Mouse (Mus musculus): ENCODE data around the gene Psmb2. TPM values are rescaled to one million over a fixed set of nuclear protein-coding genes. Genes with fewer than 3 reads are reported as not detected.

Gene Psmb2
- total RNA-seq, 1 experiment from 2014 or later: 106 TPM

DNA sequence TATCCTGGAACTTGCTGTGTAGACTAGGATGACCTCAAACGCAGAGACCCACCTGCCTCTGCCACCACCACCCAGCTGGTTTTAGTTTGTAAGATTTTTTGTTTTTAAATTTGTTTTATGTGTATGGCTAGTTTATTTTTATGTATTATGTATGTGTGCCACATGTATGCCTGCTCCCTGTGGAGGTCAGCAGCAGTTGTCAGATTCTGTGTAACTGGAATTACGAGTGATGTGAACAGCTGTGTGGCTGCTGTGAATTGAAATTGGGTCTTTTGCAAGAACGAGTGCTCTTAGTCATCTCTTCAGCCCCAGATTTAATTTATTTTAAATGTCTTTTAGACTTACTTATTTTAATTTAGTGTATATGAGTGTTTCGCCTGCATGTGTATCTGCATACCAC lies 19.5 kb downstream of the Psmb2 start:
- ATAC-seq (replicated peaks in 1 of 2; ENCODE audit: insufficient read depth in 1 of 2, low FRiP score in 2 of 2, low TSS enrichment in 1 of 2, low read depth in 1 of 2, poor library complexity in 2 of 2, severe bottlenecking in 2 of 2): no peak

- ATAC-seq (replicated peaks in 1 of 2; ENCODE audit: insufficient read depth in 1 of 2, low FRiP score in 2 of 2, low TSS enrichment in 1 of 2, low read depth in 1 of 2, poor library complexity in 2 of 2, severe bottlenecking in 2 of 2): 0 out of 4 replicates have a peak, but pooled peaks of 1 of the 2 experiments have one; percentile 5
Observed at GRCm38 (mm10) chr4:126706630-126707438, 29.4 kb downstream of the Psmb2 start.

GRCm38 (mm10) chr4:126707439-126707826 lies 30.0 kb downstream of the Psmb2 start:
- ATAC-seq (replicated peaks in 1 of 2; ENCODE audit: insufficient read depth in 1 of 2, low FRiP score in 2 of 2, low TSS enrichment in 1 of 2, low read depth in 1 of 2, poor library complexity in 2 of 2, severe bottlenecking in 2 of 2): no peak

- ATAC-seq (replicated peaks in 1 of 2; ENCODE audit: insufficient read depth in 1 of 2, low FRiP score in 2 of 2, low TSS enrichment in 1 of 2, low read depth in 1 of 2, poor library complexity in 2 of 2, severe bottlenecking in 2 of 2): no peak
Observed at GRCm38 (mm10) chr4:126732111-126732510, 54.7 kb downstream of the Psmb2 start.

DNA sequence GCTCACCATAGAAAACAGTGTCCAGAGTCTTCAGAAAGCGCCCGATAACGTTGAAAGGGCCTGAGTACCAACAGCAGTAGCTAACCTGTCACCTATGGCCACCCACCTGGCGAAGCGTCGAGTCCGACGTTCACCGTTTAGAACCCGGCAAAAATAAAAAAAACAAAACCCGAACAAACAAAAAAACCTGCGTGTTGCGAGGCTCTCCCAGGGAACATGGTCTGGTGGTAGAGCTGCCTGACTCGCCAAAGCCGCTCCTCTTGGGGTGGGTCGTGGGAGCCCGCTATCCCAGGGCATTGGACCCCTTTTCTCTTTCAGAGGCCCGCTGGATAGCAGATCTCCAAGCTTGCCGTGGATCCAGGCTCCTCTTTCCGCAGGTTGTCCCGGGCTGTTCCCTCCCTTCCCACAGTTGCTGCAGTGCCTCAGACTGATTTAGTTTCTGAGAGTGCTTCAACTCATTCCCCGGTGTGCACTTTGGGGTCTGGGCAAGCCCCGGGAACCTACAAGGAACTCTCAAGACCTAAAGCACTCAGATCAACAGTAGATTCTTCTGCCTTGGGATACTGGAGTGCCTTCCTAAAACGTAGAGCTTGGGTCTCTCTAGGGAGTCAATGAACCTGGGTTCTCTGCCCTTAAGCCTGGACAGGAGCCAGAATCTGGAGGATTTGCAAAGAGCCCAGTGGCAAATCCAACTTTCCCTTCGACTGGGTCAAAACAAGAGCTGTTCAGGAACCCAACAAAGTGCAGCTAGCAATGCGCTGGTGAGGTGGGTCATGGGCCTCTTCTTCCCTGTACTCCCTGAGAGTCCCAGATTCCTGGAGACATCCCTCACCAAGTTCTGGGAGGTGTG lies 55.3 kb downstream of the Psmb2 start:
- ATAC-seq (replicated peaks in 1 of 2; ENCODE audit: insufficient read depth in 1 of 2, low FRiP score in 2 of 2, low TSS enrichment in 1 of 2, low read depth in 1 of 2, poor library complexity in 2 of 2, severe bottlenecking in 2 of 2): no peak

- ATAC-seq (replicated peaks in 1 of 2; ENCODE audit: insufficient read depth in 1 of 2, low FRiP score in 2 of 2, low TSS enrichment in 1 of 2, low read depth in 1 of 2, poor library complexity in 2 of 2, severe bottlenecking in 2 of 2): no peak
Observed at GRCm38 (mm10) chr4:126734001-126734603, 56.7 kb downstream of the Psmb2 start.

- ATAC-seq (replicated peaks in 1 of 2; ENCODE audit: insufficient read depth in 1 of 2, low FRiP score in 2 of 2, low TSS enrichment in 1 of 2, low read depth in 1 of 2, poor library complexity in 2 of 2, severe bottlenecking in 2 of 2): peak in 1 of 2 experiments; percentile 19; a peak in 1 of 4 replicates
Observed at GRCm38 (mm10) chr4:126734700-126735381, 57.4 kb downstream of the Psmb2 start.

- ATAC-seq (replicated peaks in 1 of 2; ENCODE audit: insufficient read depth in 1 of 2, low FRiP score in 2 of 2, low TSS enrichment in 1 of 2, low read depth in 1 of 2, poor library complexity in 2 of 2, severe bottlenecking in 2 of 2): 0 out of 4 replicates have a peak, but pooled peaks of 1 of the 2 experiments have one; percentile 40
Observed at GRCm38 (mm10) chr4:126735382-126736000, 58.1 kb downstream of the Psmb2 start.

DNA sequence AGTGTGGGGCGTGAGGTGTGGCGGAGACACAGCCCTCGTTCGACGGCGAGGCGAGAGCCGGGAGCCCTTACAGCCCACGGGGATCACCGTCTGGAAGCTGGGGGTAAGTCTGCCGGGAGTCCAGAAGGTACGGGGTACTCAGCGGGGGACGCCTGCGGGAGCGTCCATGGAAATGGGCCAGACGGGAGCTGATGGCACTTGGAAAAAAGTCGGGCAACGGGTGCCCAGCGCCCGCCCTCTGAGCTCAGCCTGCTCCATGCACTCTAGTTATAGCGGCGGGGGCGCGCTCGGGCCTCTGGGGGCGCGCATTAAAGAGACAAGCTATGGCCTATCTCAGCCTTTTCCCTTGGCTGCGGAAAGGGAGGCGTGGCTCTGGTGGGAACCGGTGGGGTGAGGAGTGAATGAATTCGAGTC lies 58.6 kb downstream of the Psmb2 start, which contains the start of gene Tfap2e:
TSS of gene Tfap2e (minus strand) at position 240 of the 414 bp plus-strand sequence.
- ATAC-seq (replicated peaks in 1 of 2; ENCODE audit: insufficient read depth in 1 of 2, low FRiP score in 2 of 2, low TSS enrichment in 1 of 2, low read depth in 1 of 2, poor library complexity in 2 of 2, severe bottlenecking in 2 of 2): peak in 1 of 2 experiments; percentile 18; a peak in 1 of 4 replicates

GRCm38 (mm10) chr4:126739966-126740676 lies 62.7 kb downstream of the Psmb2 start:
- ATAC-seq (replicated peaks in 1 of 2; ENCODE audit: insufficient read depth in 1 of 2, low FRiP score in 2 of 2, low TSS enrichment in 1 of 2, low read depth in 1 of 2, poor library complexity in 2 of 2, severe bottlenecking in 2 of 2): no peak

GRCm38 (mm10) chr4:126741448-126741847 lies 64.0 kb downstream of the Psmb2 start:
- ATAC-seq (replicated peaks in 1 of 2; ENCODE audit: insufficient read depth in 1 of 2, low FRiP score in 2 of 2, low TSS enrichment in 1 of 2, low read depth in 1 of 2, poor library complexity in 2 of 2, severe bottlenecking in 2 of 2): peak; percentile 85 to 87

- ATAC-seq (replicated peaks in 1 of 2; ENCODE audit: insufficient read depth in 1 of 2, low FRiP score in 2 of 2, low TSS enrichment in 1 of 2, low read depth in 1 of 2, poor library complexity in 2 of 2, severe bottlenecking in 2 of 2): no peak
Observed at GRCm38 (mm10) chr4:126742976-126743375, 65.5 kb downstream of the Psmb2 start.

- no peak for ATAC-seq (replicated peaks in 1 of 2; ENCODE audit: insufficient read depth in 1 of 2, low FRiP score in 2 of 2, low TSS enrichment in 1 of 2, low read depth in 1 of 2, poor library complexity in 2 of 2, severe bottlenecking in 2 of 2)
Observed at GRCm38 (mm10) chr4:126743713-126744112, 66.3 kb downstream of the Psmb2 start.

DNA sequence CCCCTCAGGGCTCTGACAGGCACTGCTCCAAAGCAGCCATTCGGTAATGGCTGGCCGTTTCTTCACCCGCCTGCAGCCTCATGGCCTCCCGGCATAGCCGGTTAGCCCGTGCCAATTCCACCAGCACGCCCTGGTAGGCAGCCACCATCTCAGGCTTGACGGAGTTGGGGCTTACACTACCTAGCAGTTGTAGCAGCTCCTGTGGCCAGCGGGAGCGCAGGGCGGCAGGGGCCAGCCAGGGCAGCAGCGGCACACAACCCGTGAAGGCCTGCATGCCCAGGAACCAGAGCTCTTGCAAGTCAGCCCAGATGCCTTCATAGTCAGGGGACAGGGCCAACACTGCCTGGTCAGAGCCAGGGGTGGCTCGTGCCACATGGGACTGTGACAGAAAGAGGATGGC lies 67.4 kb downstream of the Psmb2 start:
- ATAC-seq (replicated peaks in 1 of 2; ENCODE audit: insufficient read depth in 1 of 2, low FRiP score in 2 of 2, low TSS enrichment in 1 of 2, low read depth in 1 of 2, poor library complexity in 2 of 2, severe bottlenecking in 2 of 2): no peak

DNA sequence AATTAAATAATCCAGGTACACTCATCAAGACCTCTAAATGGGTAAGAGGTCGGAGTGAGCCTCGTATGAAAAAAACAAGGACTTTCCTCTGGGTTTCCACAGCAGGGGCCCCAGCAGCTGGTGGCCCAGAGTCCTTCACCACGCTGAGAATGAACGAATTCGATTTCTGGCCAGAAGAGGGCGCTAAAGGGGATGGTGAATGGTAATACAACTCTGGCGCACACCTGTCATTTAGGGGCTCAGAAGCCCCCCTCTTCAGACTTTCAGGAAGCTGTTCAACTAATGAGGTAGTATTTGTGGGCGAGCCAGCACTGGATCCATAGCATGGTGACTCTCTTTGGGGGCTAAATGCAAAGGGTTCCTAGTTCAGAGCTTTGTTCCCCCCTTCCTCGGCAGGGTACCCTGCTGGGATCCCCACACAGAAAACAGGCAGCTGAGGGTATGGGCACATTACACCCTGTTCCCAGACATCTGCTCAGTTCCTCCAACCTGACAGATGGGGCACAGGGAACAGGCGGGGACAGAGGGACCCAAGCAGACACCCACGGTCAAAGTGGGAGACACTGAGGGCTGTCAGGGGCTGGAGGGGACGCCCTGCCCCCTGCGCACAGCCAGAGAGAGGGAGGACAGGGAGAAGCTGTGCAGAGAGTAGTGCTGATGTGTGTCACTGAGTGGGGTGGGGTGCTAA lies 68.2 kb downstream of the Psmb2 start:
- ATAC-seq (replicated peaks in 1 of 2; ENCODE audit: insufficient read depth in 1 of 2, low FRiP score in 2 of 2, low TSS enrichment in 1 of 2, low read depth in 1 of 2, poor library complexity in 2 of 2, severe bottlenecking in 2 of 2): peak; percentile 30 to 43; a peak in 1 of 4 replicates
